Mouse (Mus musculus) heart, embryonic 11.5 days (tissue): ENCODE measurements around the gene Rassf1. TPM values are rescaled to one million over a fixed set of nuclear protein-coding genes. Genes with fewer than 3 reads are reported as not detected.

Source experiments
- ATAC-seq: fragments of 200-750 bp; cut with Nextera tagmentation; replicated peaks from 2 replicates; pipeline ENCODE4 v1.8.0; 2017; ENCODE audit warnings: moderate library complexity; ENCODE audit not compliant: insufficient number of reproducible peaks, low FRiP score, low TSS enrichment
- H3K27ac ChIP-seq: fragments of 300-500 bp; sonication (generic); 2 replicates; pipeline ENCODE4 v1.5.1; 2014; ENCODE audit warnings: mild to moderate bottlenecking, low read depth, low read length
- H3K27me3 ChIP-seq: fragments of 300-500 bp; sonication (generic); 2 replicates; pipeline ENCODE4 v1.6.1; 2014; ENCODE audit warnings: mild to moderate bottlenecking, low read length, mixed read lengths; ENCODE audit not compliant: control insufficient read depth, insufficient read depth
- H3K36me3 ChIP-seq: fragments of 300-500 bp; sonication (generic); 2 replicates; pipeline ENCODE4 v1.6.1; 2014; ENCODE audit warnings: mild to moderate bottlenecking, low read length, moderate library complexity, mixed read lengths; ENCODE audit not compliant: control insufficient read depth, insufficient read depth
- H3K4me1 ChIP-seq: fragments of 300-500 bp; sonication (generic); 2 replicates; pipeline ENCODE4 v1.6.1; 2014; ENCODE audit warnings: low read length; ENCODE audit not compliant: control insufficient read depth, insufficient read depth
- H3K4me2 ChIP-seq: fragments of 300-500 bp; sonication (generic); 2 replicates; pipeline ENCODE4 v1.6.1; 2014; ENCODE audit warnings: mild to moderate bottlenecking, moderate library complexity
- H3K4me3 ChIP-seq: fragments of 300-500 bp; sonication (generic); 2 replicates; pipeline ENCODE4 v1.5.1; 2014; ENCODE audit warnings: low read depth, low read length
- H3K9ac ChIP-seq: fragments of 300-500 bp; sonication (generic); 2 replicates; pipeline ENCODE4 v1.6.1; 2014; ENCODE audit warnings: mild to moderate bottlenecking, low read depth, low read length, moderate library complexity
- H3K9me3 ChIP-seq: fragments of 300-500 bp; sonication (generic); replicated peaks from 2 replicates; pipeline ENCODE4 v1.6.1; 2016; ENCODE audit warnings: low read length; ENCODE audit not compliant: control insufficient read depth
- WGBS: fragments of 180-500 bp; shearing (Covaris S2); extraction: QIAGEN DNeasy Blood & Tissue Kit; methylation state at CpG from one replicate; pipeline ENCODE4 v1.1.7; 2014; ENCODE audit not compliant: insufficient replicate concordance; 5-methylcytosine and 5-hydroxymethylcytosine counted together
- polyA plus RNA-seq: library from polyadenylated mRNA; unstranded; fragments of >200 nt; fragmentation: Nextera tagmentation; extraction: Ambion mirVana; gene quantifications from 2 replicates; pipeline ENCODE4 v1.2.1, GENCODE M21; 2014

The Rassf1 gene
- polyA plus RNA-seq, 1 experiment from 2014 or later: 38.9 TPM

- Histone ChIP-seq H3K9ac (no peak overlapping the region), H3K9me3 (no peaks in the 10 kb centered on the region), H3K27me3 (peaks cover 38% of the 10 kb centered on the region), H3K36me3 (no peaks in the 10 kb centered on the region), H3K4me1 (peaks cover 39% of the 10 kb centered on the region), H3K4me3 (no peak overlapping the region), H3K27ac (no peak overlapping the region), H3K4me2 (no peak overlapping the region)
- WGBS: 77% methylated on average over 6 of the region's 6 CpGs
- ATAC-seq: no peak
Measured at GRCm38 (mm10) chr9:107603251-107603650, 51.9 kb downstream of the Rassf1 start.

DNA sequence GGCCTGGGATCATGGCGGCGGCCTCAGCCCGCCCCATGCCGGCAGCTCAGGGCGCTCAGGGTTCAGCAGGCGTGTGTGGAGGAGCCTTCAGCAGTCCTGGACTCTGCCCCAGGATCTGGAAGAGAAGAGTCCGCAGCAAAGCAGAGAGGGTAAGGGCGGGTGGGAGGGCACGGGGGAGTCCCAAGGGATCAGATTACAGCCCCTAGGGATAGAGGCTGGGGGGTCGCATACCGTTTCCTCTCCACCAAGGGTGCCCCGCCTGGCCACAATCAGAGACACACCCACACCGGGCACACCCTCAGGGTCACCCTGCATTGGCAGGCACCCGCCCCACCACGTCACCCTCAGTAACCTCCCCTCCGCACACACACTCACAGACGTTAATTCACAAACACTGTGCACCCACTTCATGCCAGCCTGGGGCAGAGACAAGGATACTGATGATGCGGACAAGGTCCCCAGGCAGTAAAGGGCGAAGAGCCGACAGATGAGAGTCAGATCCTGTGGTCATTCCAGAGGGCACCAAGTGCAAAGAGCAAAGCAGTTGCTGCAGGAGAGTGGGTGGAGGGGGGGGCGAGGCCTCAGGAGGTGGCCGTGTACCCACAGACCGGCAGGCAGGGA, 53.8 kb downstream of the Rassf1 start:
- peak overlapping the region; percentile 8; the same call in 1 of the 2 replicates for H3K4me3 ChIP-seq
- peaks cover 25% of the 10 kb centered on the region; the same call in 1 of the 2 replicates for H3K27me3 ChIP-seq
- peak overlapping the region; percentile 47 for H3K4me2 ChIP-seq
- no peaks in the 10 kb centered on the region for H3K9me3 ChIP-seq
- H3K9ac ChIP-seq: peak overlapping the region; percentile 34; the same call in 1 of the 2 replicates
- WGBS: 34% methylated on average over 23 of the region's 23 CpGs
- H3K27ac ChIP-seq: no peak overlapping the region
- no peaks in the 10 kb centered on the region for H3K36me3 ChIP-seq
- ATAC-seq: no peak
- H3K4me1 ChIP-seq: peaks cover 51% of the 10 kb centered on the region

GRCm38 (mm10) chr9:107606591-107606990, 55.2 kb downstream of the Rassf1 start:
- Histone ChIP-seq H3K4me2 (peak overlapping the region; percentile 52), H3K4me3 (peak overlapping the region; percentile 10; the same call in 1 of the 2 replicates), H3K9me3 (no peaks in the 10 kb centered on the region), H3K27ac (0 out of 2 replicates have a peak overlapping the region, but pooled peaks have one; percentile 6), H3K36me3 (no peaks in the 10 kb centered on the region), H3K9ac (peak overlapping the region; percentile 56; the same call in 1 of the 2 replicates), H3K27me3 (peaks cover 15% of the 10 kb centered on the region; the same call in 1 of the 2 replicates), H3K4me1 (peaks cover 59% of the 10 kb centered on the region)
- ATAC-seq: no peak
- 11% methylated on average over 9 of the region's 9 CpGs for WGBS

DNA sequence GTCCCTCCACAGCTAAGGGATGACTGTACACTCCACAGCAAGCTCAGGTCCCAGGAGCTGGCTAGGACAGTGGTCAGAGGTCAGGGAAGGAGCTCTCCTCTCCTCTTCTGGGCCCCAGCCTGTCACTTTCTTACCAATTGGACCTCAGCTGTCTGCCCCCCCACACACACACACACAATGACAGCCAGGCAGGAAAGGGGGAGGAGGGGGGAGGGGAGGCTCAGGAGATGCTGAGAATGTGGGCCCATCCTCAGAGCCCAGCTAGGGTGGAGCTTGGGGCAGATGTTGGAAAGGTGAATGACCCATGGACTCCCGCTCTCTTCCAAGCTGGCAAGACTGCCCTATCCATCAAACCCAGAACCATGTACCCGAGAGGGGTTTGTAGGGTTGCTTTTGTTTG, 55.7 kb downstream of the Rassf1 start:
- Histone ChIP-seq H3K27me3 (peaks cover 15% of the 10 kb centered on the region; the same call in 1 of the 2 replicates), H3K4me1 (peaks cover 63% of the 10 kb centered on the region), H3K36me3 (no peaks in the 10 kb centered on the region), H3K9ac (peak overlapping the region; percentile 56; the same call in 1 of the 2 replicates), H3K27ac (0 out of 2 replicates have a peak overlapping the region, but pooled peaks have one; percentile 6), H3K4me3 (peak overlapping the region; percentile 10; the same call in 1 of the 2 replicates), H3K9me3 (no peaks in the 10 kb centered on the region), H3K4me2 (peak overlapping the region; percentile 52)
- no peak for ATAC-seq
- WGBS: 74% methylated on average over 2 of the region's 2 CpGs

DNA sequence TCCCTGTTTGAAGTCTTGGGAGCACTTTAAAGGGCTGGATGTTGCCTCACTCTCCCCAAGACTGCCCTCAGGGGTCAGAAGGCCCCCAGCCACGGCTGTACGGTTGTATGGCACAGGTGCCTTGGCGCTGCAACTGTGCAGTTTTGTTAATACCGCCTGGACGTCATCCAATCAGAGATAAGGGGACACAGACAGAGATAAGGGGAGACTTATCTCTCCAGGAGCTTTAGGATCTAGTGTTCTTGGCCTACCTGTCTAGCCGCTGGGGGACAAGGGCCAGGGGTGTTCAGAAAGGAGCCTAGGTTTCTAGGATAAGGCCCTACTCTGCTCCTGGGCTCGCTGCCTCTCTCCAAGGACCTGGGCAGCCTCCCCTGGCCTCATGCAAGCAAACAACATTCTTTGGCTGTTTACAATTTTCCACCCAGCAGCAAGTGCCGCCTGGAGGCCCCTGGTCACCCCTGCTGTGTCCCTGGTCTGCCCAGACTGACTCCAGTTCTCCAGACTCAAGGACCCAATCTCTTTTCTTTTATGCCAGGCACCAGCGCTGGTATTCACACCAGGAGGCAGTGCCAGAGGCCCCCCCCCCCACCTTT, 56.4 kb downstream of the Rassf1 start:
- H3K4me3 ChIP-seq: no peak overlapping the region
- WGBS: 36% methylated on average over 9 of the region's 9 CpGs
- peak overlapping the region; percentile 23; the same call in 1 of the 2 replicates for H3K9ac ChIP-seq
- H3K27ac ChIP-seq: no peak overlapping the region
- H3K36me3 ChIP-seq: no peaks in the 10 kb centered on the region
- H3K9me3 ChIP-seq: no peaks in the 10 kb centered on the region
- H3K4me1 ChIP-seq: peaks cover 65% of the 10 kb centered on the region
- ATAC-seq: no peak
- peak overlapping the region; percentile 52 for H3K4me2 ChIP-seq
- H3K27me3 ChIP-seq: peaks cover 15% of the 10 kb centered on the region; the same call in 1 of the 2 replicates

- Histone ChIP-seq H3K4me3 (no peak within 1 kb of the TSS), H3K9ac (peak within 1 kb of the TSS; percentile 34; the same call in 1 of the 2 replicates), H3K27ac (0 out of 2 replicates have a peak within 1 kb of the TSS, but pooled peaks have one; percentile 35), H3K27me3 (peaks cover 14% of the 10 kb centered on the region; the same call in 1 of the 2 replicates), H3K4me1 (peaks cover 69% of the 10 kb centered on the region), H3K4me2 (peak within 1 kb of the TSS; percentile 39), H3K9me3 (no peaks in the 10 kb centered on the region), H3K36me3 (no peaks in the 10 kb centered on the region)
- ATAC-seq: no peak
- WGBS: 43% methylated on average over 12 of the region's 12 CpGs
Measured at GRCm38 (mm10) chr9:107608741-107609432, 57.5 kb downstream of the Rassf1 start, which contains the start of gene Sema3b. Sema3b (minus strand) TSS chr9:107609229.

DNA sequence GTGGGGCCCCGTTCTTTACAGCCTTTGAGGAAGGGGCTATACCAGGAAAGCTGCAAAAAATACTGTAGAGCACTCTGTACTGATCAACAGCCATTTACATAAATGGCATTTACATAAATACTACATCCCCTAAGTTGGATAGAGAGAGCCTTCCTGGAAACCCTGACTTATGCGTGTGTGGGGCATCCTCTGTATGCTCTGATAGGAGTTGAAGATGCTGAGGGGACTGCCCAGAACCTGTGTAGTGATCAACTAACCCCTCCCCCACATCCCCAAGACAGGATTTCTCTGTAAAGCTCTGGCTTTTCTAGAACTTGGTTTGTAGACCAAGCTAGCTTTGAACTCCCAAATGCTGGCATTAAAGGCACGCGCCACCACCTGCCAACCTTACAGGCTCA, 58.1 kb downstream of the Rassf1 start:
- no peak for ATAC-seq
- H3K36me3 ChIP-seq: peaks cover 3% of the 10 kb centered on the region; the same call in 1 of the 2 replicates
- H3K4me3 ChIP-seq: no peak overlapping the region
- peaks cover 8% of the 10 kb centered on the region; the same call in 1 of the 2 replicates for H3K27me3 ChIP-seq
- 62% methylated on average over 4 of the region's 4 CpGs for WGBS
- H3K27ac ChIP-seq: no peak overlapping the region
- no peaks in the 10 kb centered on the region for H3K9me3 ChIP-seq
- peak overlapping the region; percentile 16; the same call in 1 of the 2 replicates for H3K9ac ChIP-seq
- H3K4me1 ChIP-seq: peaks cover 63% of the 10 kb centered on the region
- no peak overlapping the region for H3K4me2 ChIP-seq

- Histone ChIP-seq H3K9me3 (no peaks in the 10 kb centered on the region), H3K4me2 (peak overlapping the region; percentile 77), H3K36me3 (peaks cover 20% of the 10 kb centered on the region), H3K27me3 (0 out of 2 replicates have a peak, but pooled peaks cover 2% of the 10 kb centered on the region), H3K9ac (peak overlapping the region; percentile 75), H3K27ac (peak overlapping the region; percentile 93), H3K4me1 (peaks cover 51% of the 10 kb centered on the region), H3K4me3 (no peak overlapping the region)
- no peak for ATAC-seq
- WGBS: 62% methylated on average over 6 of the region's 6 CpGs
Measured at GRCm38 (mm10) chr9:107611456-107612190, 60.3 kb downstream of the Rassf1 start.
